Mouse (Mus musculus) cortical plate, adult 2 months (tissue): ENCODE measurements around the gene Cd300c2.

ENCODE experiments used
- CTCF ChIP-seq: fragments of 200-500 bp; IDR thresholded peaks from 2 replicates; pipeline ENCODE4 v1.5.1; 2011; ENCODE audit warnings: mild to moderate bottlenecking, control low read depth, low read length; ENCODE audit not compliant: insufficient read depth; ENCODE audit errors: extremely low read depth
- POLR2A ChIP-seq: fragments of 200-500 bp; IDR thresholded peaks from 2 replicates; pipeline ENCODE4 v1.6.1; 2011; ENCODE audit warnings: mild to moderate bottlenecking, low read length, control low read depth; ENCODE audit not compliant: insufficient read depth; ENCODE audit errors: extremely low read depth

- TF ChIP-seq CTCF (no peak), POLR2A (no peak)
Observed at GRCm38 (mm10) chr11:114960369-114960768, 41.3 kb downstream of the Cd300c2 start.
